Mouse (Mus musculus) monocyte, adult 5-6 weeks (primary cell): ENCODE measurements around the gene Pcgf2. TPM values are rescaled to one million over a fixed set of nuclear protein-coding genes. Genes with fewer than 3 reads are reported as not detected.

Experiments
- ATAC-seq: fragments of 153-309, 156-312 bp; replicated peaks from 2 replicates; pipeline ENCODE4 v1.8.0; 2017; ENCODE audit warnings: mild to moderate bottlenecking; ENCODE audit not compliant: low TSS enrichment, insufficient number of reproducible peaks, severe bottlenecking, poor library complexity, low FRiP score
- total RNA-seq: library from RNA; stranded (forward); fragments of 200-1000, 200-491, 200-594 nt; gene quantifications from 3 replicates; pipeline ENCODE4 v1.2.3, GENCODE M21; 2017

The Pcgf2 gene
- total RNA-seq, 1 experiment from 2014 or later = not detected

GRCm38 (mm10) chr11:97677381-97677780 lies 22.9 kb downstream of the Pcgf2 start:
- no peak for ATAC-seq

GRCm38 (mm10) chr11:97676050-97676754 lies 24.1 kb downstream of the Pcgf2 start:
- ATAC-seq = no peak

- ATAC-seq = no peak
These were observed 27.1 kb downstream of the Pcgf2 start for GRCm38 (mm10) chr11:97673148-97673547.

DNA sequence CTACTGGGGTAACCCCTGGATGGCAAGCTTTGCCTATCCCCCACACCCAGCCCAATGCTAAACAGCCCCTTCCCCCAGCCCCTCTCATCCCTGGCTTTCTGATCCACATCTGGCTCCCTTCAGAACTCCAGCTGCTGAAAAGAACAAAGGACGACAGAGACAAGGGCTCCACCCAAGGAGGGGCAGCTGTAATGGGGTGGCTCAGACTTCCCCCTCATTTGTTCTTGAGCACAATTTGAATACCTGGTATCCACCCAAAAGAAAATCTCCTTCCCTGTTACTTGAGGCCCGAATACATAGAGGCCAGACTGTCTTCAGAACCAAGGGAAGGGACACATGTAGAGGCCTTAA lies 29.1 kb downstream of the Pcgf2 start:
- no peak for ATAC-seq

DNA sequence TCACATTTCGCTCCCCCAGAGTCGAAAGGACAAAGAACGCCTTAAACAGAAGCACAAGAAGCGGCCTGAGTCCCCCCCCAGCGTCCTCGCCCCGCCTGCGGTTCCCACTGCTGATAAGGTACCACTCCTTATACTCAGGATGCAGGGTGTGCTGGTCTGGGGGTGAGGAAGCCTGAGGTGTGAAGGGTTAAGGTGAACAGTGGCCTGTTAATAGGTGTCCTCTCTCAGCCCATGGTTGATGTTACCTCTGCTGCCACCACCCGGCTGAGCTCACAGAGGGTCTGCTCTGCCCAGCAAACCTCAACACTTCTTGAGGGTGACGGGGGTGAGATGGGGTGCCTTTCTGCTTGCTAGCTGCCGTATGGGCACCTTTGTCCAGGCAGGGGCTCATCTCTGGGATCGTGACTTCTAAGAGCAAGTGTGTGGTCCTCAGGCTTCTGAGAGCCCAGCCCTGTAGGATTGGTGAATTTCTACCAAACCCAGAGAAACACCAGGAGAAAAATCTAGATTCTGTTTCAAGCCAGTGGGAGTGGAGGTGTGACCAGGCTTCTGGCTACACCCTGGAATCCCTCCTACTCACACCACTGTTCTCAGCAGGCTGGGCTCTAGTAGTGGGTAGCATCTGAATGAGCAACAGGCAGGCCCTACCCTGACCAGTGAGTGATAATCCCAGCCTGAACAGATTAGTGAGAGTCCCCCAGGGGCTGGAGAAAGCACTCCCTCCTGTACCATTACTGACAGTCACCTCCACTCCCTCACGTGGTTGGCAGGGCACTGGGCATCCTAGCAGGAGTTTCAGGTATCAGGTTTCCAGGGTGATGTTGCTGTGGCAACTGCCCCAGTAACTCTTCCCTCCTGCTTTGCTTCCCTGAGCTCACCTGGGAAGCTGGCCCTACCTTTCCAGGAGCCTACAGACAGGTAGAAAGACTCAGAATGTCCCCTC lies 29.8 kb downstream of the Pcgf2 start:
- no peak for ATAC-seq

DNA sequence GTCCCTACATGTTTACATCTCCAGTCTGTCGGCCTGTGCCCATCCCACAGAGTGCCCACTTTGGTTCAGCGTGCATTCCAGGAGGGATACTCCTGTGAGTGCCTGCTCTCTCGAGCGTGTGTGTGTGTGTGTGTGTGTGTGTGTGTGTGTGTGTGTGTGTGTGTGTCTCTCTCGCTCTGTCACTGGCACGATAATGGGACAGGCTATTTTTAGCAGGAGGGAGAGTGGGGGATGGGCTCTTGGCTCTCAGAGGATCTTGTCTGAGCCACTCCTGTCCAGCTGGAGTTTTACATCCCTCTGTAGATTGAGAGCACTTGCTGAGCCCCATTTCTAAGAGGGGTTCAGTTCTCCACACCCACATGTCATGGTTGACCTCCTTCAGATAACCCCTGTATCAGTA lies 30.5 kb downstream of the Pcgf2 start:
- ATAC-seq = no peak

DNA sequence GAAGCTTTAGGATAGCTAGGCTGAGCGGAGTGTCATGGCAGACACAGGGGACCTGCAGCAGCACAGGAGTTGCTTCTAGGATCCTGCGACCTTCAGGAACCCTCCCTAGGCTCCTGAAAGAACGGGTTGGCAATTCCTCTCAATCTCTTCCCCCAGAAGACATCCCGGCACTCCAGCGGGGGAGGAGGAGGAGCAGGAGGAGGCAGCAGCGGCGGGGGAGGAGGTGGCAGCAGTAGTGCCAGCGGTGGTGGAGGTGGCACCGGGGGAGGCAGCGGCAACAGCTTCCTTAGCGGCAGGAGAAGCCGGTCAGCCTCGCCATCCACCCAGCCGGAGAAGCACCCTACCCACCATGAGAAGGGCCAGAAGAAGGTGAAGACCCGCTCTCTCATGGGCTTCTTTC lies 31.0 kb downstream of the Pcgf2 start:
- ATAC-seq = no peak

DNA sequence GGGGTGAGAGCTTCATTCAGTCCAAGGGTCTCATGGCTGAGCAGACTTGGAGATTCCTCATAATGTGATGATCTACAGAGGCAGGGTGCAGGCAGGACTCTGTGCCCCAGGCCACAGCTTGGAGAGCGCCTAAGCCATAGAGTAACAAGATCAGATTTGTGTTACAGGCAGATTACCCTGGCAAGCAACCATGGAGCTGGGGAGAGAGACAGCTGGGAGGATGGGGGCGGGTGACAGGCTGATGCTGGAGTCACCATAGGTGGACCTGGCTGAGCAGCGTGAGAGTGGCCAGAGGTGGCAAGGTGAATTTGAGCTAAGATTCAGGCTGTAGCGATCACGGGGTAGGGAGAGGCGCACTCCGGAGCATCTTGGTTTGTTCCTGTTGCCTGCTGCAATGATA lies 32.1 kb downstream of the Pcgf2 start:
- ATAC-seq = no peak

- no peak for ATAC-seq
These were observed 33.5 kb downstream of the Pcgf2 start for GRCm38 (mm10) chr11:97666794-97667193.

DNA sequence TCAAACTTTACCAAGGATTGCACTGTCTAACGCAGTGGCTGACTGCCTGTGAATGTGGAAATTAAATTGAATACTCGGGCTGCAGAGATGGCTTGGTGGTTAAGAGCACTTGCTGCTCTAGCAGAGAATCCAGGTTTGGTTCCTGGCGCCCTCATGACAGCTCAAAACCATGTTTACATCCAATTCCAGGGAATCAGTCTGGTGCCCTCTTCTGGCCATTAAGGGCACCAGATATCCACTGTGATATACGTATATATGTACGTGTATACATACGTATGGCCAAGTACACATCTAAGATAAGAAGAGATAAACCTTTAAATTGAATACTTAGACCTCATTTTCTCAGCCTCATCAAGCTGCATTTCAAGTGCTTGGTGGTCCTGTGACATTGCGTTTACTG lies 34.1 kb downstream of the Pcgf2 start:
- no peak for ATAC-seq

GRCm38 (mm10) chr11:97665431-97665830 lies 34.9 kb downstream of the Pcgf2 start:
- no peak for ATAC-seq

GRCm38 (mm10) chr11:97664771-97665240 lies 35.5 kb downstream of the Pcgf2 start:
- ATAC-seq = no peak

DNA sequence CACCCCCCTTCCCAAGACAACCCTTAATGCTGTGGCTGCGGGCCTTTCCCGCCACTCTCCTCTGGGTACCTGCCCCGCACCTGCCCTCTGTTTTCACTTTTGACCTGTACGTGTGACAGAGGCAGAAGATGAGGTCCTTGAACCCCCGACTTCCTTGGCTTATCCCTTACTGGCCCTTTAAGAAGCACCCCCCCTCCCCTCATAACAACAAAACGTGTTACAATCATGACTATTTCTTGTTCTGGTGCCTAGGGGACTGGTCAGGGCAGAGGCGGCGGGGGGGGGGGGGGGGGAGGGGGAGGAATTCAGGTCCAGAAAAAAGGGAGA lies 36.0 kb downstream of the Pcgf2 start:
- no peak for ATAC-seq

DNA sequence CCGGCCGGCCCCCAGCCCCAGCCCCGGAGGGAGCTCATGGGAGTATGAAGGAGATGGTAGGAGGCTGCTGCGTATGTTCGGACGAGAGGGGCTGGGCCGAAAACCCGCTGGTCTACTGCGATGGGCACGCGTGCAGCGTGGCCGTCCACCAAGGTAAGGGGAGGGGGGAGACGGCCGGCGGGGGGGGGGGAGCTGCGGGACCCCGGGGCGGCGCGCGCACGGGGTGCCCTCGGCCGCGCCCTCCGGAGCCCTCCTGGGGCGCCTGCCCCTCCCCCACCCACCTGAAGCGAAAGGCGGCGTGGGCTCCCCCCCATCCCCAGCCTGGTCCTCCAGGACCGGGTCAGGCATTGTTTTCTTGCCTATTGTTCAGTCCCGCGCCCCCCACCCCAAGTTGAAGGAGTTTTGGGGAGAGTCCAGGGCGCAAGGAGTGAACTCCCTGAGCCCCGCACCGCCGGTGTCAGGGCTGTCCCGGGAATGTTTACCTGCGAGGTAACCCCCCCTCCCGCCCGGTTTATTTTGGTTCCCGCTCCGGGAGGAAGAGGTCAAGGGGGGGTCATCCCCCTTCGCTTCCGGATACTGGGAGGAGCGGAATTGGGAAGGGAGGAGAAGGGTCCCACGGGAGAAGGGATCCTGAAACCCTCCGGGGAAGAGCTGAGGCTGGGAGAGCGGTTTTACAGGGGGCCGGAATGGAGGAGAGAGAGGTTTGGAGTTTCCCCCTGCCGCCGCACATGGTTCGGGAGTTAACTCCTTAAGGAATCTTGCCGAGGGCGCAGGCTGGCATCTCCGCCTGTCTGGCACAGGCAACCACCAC lies 36.6 kb downstream of the Pcgf2 start:
- ATAC-seq = no peak

DNA sequence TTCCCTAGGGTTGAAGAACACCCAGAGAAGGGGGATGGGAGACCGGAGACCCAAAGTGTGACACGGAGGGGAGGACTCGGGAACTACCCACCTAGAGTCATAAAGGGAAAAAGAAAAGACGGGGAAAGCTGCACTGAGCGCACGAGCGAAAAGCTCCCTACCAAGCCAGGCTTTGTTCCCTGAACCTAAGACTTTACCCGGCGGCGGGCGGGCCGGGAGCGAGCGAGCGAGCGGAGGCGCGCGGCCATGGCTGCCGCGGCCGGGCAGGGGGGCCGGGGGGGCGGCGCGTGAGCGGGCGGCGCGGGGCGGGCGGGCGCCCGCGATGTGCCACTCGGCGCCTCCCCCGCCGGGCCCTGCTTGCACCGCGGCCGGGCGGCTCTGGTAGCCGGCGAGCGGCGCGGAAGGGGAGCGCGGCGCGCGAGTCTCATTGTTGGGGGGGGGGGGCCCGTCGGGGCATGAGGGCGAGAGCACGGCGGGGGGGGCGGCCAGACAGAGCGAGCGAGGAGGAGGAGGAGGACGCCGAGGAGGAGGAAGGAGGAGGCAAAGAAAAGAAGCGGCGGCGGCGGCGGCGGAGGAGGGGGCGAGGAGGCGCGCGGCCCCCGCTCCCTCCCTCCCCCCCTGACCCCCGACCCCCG lies 37.3 kb downstream of the Pcgf2 start, which contains the start of gene Mllt6:
Mllt6 (plus strand) TSS at position 522 of the 635 bp plus-strand sequence.
- ATAC-seq = no peak

- ATAC-seq = no peak
These were observed 37.9 kb downstream of the Pcgf2 start for GRCm38 (mm10) chr11:97662207-97662892.

DNA sequence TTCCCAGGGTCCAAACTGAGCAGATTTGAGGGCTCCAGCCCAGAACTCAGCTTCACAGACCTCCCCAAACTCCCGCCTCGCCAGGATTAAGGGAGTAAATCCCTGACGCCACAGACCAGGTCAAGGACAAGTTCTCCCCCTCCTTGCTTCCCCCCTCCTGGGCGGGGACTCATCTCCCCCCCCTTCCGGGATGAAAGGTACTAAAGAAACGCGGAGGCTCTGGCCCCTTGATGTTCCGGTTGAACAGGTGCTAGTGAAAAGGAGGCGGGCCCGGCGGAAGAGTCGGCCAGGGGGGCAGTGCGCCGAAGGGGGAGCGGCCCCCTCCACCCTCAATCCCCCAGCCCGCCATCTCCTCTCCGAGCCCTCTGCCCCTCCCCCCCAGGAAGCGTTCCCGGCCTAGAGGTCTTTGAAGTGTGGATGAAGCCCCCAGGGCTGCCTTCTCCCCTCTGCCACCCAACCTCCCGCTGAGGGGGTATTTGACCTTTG lies 38.6 kb downstream of the Pcgf2 start:
- ATAC-seq = no peak
